Mouse (Mus musculus): ENCODE data around the gene Cd28.
A peak's percentile ranks its signal among the peaks of the same experiment; 100 is the strongest.

The Cd28 gene

DNA sequence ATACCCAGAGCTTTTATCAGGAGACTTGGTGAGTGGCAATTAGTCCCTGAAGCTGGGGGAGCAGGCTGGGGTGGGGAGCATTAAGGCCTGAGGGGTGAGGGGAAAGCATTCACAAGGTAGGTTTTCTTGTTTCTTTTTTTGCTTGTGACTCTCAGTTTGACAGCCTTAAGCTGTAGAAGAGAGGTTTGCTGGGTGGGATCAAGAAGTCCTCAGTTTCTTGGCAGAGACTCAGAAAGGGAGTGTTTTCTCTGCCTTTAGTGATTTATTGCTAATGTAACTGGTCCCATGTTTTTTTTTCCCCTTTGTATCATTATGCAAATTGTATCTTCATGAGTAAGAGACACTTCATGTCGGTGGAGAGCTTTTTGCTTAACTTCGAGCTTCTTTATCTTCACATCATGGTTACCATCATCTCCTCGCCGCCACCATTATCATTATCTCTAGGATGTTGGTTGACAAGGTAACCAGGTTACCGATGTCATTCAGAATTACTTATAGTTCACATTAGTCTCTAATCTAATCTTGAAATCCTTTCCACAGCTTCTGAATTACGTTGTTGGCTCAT lies 33.7 kb downstream of the Cd28 start:
- DNase-seq (ENCODE audit: low read depth, low spot score), result no peak

DNA sequence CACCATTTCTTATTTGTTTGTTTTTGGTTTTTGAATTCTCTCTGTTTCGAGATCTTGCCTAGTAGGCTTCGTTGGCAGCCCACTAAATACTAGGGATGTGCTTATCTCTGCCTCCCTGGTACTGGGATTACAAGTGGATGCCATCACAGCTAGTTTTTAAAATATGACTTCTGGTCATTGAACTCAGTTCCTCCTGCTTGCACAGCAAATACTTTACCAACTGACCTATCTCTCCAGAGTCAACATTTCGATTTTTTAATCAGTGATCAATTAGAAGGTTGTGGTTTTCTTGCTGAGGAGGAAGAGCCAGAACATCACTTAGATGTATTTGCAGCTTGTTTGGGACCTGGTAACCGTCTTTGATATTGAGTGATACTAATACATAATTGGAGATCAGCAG lies 34.4 kb downstream of the Cd28 start:
- DNase-seq (ENCODE audit: low read depth, low spot score), result no peak

DNA sequence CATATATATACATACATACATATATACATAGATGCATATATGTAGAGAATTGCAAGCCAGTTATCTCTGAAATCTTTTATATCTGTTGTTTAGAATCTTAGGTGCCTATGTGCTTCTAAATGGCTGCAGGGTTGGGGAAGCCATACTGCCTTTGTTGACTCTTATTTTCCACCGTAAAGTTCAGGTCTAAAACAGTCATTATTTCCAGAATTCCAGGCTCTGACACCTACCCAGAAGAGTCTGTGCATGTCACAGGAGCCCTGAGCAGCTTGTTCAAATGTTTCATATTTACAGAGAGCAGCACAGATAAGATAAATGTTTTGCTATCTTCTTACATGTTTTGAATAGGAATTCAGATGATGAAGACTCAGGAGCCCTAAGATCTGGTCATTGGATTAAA lies 36.4 kb downstream of the Cd28 start:
- DNase-seq (ENCODE audit: low read depth, low spot score), result no peak

DNA sequence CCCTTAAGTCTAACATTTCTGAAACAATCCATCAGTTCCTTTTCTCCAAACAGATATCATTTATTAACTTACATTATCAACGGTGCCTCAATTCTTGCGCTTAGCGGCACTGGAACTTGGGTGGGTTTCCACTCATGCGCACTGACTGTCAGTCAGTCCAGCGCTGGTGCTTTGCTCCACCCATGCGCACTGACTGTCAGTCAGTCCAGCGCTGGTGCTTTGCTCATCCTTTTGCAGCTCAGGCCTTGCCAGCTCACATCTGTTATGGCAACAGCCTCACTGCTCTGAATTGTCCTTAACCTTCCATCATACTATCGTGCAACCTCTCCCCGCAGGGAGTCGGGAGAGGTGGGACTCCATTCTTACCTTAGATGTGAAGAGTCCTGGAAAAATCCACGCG lies 37.4 kb downstream of the Cd28 start:
- DNase-seq (ENCODE audit: low read depth, low spot score), result no peak

DNA sequence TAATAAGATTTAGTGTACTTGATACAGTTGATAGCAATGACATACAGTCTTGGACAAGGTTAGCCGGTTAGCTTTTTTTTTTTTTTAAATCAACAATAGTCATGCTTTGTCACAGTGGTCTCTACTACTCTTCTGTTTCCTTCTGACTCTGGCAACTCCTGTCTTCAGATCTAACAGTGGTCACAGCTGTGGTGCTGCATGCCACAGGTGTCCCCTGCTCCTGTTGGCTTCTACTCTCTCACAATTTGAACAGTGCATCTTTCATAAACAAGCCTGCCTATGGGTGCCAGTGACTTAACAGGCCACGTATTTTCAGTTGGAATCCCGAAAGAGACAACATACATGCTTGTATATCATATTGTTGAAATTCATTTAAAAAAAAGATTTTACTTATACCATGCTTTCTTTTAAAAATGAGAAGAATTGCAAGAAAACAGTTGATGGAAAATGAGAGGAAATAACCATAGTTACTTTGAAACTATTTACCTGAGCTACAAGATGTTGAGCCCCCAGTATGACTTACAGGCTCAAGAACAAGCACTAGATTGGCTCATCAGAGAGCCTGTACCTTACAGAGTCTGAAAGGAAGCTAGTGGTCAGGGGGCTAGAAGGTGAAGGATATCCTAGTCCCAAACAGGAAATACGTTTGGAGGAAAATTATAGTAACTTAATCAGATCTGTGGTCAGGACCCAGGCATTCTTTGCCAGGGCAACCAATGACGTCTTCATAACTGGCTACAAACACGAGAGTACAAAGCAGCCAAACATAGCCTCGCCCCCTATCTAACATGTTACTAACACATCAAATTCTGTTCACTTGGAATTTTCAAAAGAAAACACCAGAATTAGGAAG lies 39.0 kb downstream of the Cd28 start:
- DNase-seq (ENCODE audit: low read depth, low spot score), result no peak

DNA sequence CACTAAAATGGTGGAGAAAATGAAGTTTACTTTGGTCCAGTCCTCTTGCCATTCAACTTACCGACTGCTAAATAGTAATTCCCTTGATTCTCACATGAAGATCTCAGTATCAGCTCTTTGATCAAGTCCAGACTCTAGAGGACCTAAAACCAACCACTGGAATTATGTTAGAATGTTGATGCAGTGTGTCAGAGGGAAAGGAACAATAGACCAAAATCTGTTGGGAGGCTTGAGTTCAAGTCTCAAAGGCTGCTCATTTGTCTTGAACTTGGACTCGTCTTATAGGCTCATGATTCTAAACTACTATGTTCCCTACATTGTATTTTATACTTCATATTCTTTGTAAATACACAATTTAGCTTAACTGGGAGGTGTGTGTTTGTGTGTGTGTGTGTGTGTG lies 41.0 kb downstream of the Cd28 start:
- DNase-seq (ENCODE audit: low read depth, low spot score), result no peak

DNA sequence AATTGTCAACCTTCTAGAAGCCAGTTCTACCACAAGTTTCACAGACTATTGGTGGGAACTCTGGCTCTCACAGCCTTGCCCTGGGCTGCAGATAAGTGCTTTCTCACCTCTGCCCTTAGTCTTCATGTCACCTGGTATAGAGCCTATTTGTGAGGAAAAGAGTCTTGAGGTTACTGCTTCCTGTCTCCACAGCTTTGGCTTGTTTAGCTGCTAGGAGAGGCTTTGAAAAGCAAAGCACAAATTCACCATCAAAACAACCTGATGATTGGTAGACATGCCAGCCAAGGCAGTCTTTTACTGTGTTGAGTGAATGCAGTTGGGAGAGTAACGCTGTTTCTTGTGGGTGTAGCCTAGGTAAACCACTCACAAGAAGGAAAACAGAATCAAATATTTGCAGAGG lies 41.6 kb downstream of the Cd28 start:
- no peak for DNase-seq (ENCODE audit: low read depth, low spot score)

DNA sequence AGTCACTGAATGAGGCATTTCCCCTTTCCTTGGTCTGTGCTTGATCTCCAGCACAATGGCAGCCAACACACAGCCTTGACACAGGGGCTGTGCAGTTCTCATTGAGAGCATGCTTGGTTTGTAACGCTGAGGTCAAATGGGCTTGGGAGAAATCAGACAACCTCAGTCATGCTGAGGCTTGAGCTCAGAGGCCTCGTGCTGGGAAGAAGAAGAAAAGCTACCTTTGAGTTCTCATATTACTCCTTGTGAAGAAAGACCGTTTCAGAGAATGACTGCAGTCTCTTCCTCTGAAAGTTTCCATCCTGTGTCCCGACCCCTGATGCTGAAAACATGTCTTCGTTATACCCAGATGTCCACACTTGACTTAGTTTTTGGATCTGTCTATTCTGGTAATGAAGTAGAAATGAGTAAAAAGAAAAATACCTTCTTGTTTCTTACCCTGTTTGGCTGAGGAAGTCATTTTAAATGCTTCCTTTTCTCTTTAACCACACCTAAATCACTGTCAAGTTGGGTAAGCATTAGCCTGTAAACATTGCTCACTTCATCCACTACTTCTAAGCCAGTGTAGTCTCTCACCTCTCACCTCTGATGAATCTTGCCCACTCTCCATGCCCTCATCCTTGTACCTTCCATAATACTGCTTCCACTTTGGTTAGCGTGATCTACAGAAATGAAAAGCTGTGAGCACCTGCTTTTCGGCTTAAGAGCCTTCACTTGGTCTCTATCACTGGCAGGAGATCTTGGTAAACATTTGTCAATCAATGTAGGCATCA lies 43.1 kb downstream of the Cd28 start:
- DNase-seq (ENCODE audit: low read depth, low spot score), result no peak

DNA sequence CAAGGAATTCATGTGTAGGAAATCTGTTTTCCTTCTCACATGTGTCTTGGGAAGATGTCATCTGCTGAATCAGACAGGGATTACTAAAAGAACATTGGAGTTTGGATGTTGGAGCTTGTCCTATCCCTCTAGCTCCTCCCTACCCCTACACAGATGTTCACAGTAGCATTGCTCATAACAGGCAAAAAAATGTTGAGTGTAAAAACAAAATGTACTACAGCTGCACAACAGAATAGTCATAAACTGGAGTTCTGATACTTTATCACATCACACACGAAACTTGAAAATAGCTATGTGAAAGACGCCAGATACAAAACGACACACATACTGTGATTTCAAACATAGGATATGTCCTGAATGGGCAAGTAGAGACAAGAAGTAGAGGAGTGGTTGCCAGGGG lies 43.9 kb downstream of the Cd28 start:
- DNase-seq (ENCODE audit: low read depth, low spot score), result no peak

DNA sequence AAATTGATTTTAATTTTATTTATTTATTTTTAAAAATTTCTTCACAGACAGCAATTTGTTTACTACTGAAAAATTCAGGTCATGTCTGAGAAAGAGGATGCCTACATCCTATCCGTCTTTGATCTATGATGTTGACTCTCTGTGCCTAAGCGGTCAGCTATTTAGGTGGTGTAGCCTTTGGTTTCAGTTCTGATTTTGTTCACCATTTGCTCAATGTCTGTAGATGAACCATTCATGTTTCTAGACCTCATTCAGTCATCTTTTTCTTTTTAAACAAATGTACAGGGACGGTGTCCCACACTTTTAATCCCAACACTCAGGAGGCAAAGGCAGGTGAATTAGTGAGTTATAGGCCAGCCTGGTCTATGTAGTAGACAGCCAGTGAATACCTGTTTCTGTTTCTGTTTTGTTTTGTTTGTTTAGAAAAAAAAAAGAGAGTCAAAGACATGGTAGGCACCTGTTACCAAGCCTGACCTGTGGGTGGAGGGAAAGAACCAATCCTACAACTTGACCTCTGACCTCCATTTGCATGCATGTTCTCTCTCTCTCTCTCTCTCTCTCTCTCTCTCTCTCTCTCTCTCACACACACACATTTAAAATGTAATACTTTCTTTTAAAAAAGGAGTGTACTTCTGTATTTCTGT lies 45.0 kb downstream of the Cd28 start:
- no peak for DNase-seq (ENCODE audit: low read depth, low spot score)

DNA sequence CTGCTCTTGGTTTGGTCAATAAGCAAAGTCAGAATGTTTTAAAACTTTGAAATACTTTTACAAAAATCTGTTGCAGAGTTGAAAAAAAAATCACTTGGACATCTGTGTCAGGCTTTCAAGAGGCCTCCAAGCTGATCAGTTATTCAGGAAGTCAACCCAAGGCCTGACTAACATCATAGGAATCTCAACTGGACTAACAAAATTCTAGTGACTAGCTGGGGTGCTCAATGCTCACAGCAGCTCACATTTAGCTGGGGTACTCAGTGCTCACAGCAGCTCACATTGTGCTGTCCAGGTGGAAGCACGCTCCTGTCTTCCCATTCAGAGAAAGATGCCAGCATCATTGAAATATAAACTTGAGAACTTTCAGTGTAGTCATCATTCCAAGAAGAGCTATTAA lies 45.9 kb downstream of the Cd28 start:
- no peak for DNase-seq (ENCODE audit: low read depth, low spot score)

DNA sequence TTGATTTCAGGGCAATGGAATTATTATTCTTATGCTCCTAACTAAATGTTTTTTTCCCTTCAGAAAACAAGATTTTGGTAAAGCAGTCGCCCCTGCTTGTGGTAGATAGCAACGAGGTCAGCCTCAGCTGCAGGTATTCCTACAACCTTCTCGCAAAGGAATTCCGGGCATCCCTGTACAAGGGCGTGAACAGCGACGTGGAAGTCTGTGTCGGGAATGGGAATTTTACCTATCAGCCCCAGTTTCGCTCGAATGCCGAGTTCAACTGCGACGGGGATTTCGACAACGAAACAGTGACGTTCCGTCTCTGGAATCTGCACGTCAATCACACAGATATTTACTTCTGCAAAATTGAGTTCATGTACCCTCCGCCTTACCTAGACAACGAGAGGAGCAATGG lies 46.3 kb downstream of the Cd28 start:
- DNase-seq (ENCODE audit: low read depth, low spot score), result no peak

DNA sequence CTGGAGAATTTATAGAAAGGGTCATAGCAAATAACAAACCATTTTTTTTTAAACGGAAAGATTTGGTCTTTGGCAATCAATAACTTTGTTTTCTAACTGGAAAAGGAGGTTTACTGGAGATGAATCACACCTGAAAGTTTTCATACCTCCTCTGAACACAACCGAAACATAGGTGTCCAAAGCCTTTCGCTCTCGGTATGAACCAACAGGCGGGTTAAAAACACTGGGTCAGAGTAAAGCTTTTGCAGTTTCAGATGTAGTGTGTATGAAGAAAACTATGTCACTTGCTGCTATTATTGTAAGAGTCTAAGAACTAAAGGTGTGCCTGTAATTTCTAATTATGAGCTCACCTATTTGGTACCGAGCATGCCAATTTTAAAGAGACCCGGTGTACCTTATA lies 55.2 kb downstream of the Cd28 start:
- no peak for DNase-seq (ENCODE audit: low read depth, low spot score)

DNA sequence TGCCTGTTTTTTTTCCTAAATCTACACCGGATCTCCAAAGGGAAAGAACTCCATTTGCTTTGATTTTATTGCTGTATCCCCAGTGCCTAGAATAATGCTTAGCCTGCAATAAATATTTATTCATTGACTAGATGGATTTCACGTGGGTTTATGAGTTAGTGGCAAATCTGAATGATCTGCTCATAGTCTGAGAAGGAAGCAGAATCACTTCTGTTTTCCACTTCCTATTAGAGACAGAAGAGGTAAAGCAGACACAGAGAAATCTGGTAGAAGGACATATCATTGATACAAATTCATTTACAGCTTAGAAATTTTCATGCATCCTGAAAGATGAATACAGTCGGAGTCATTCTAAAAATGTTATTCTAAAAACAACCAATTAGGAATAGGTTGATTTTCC lies 56.6 kb downstream of the Cd28 start:
- DNase-seq (ENCODE audit: low read depth, low spot score), result no peak

DNA sequence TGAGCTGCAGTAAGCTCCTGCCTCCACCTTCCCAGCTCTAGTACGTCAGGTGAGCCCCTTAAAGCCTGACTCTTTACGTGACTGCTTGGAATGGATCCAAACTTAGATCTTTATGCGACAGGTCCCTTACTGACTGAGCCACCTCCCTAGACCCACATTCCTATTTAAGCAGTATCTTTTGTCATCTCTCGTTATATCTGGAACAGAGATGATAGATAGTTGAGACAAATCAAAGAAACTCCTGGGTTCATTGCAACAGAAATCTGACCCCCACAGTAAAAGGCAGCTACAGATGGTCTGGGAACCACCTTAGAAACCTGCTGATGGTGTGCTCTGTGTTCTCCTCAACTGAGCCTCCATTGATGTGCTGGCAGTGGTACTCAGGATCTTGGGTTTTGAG lies 59.6 kb downstream of the Cd28 start:
- no peak for DNase-seq (ENCODE audit: low read depth, low spot score)

DNA sequence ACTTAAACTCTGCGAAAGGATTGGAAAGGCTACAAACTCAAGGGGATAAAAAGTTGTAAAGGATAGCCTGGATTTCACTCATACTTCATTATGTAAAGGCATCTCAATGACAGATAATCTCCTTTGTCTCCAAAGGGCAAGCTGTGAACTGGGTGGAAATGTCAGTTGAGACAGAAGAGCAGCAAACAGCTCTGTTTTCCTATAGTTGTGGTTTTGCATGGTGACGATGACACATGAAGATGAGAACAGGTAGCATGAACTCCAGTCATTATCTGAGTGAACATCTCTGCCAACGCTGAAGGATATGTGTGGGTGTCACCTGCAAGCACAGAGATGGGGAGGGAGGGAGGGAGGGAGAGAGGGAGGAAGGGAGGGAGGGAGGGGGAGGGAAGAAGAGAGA lies 60.3 kb downstream of the Cd28 start:
- no peak for DNase-seq (ENCODE audit: low read depth, low spot score)

DNA sequence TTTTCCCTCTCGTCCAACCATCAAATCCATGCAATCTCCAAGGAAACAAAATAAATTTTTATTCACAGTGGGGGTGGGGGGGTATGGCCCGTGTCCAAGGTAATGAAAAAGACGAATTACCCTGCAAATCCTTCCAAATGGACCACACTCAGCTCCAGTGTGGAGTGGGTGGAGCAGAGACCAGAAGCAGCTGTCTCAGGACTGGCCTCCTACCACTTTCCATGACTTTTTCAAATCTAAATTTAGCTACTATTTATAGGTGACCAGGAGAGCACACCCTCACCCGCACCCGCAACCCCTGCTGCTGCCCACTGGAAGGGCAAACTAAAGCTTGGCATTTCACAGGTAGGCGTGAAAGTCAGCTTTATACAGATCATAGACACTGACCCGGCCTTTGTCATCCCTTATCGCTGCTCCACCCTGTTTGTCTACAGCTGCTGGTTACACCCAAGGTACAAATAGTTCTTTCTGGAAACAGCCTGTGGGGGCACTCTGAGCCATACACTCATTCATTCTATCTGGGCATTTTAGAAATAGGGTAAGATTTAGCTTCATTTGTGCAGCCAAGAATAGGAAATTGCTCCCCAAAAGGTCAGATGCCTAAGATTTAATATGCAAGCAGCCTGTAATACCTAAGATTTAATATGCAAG lies 62.0 kb downstream of the Cd28 start:
- DNase-seq (ENCODE audit: low read depth, low spot score), result no peak

DNA sequence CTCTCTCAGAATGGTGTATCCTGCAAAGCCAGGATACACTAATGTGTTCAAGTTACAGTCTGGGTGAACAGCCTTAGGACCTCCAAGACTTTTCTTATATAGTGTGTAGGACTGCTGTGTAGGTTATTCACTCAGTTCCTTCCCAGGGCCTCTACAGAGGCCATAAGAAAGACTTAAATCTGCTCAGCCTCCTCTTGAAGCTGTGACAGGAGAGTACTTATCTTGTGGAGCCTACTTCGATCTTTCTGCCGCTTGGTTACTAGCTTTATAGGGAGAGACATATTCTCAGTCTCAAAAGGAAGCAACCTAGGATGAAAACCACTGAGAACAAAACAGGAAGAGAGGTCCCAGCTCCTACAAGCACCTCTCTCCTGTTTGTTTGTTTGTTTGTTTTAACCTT lies 62.6 kb downstream of the Cd28 start:
- DNase-seq (ENCODE audit: low read depth, low spot score), result no peak

DNA sequence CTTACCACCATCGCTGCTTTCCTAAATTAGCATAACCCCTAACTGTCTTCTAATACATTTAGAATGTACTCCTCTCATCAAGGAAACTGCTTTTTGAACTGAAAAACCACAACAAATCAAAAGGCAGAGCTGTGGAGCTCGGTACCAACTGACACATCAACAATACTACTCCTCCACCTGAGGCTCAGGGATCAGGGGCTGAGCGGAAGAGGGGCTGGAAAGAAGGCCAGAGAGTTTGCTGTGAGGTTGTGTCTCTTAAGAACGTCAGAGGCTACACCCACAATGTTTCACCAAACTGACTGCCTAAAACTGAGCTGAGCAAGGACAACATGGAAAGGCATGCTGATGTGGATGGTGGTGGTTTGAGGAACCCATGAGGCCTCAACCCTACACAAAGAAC lies 65.1 kb downstream of the Cd28 start:
- no peak for DNase-seq (ENCODE audit: low read depth, low spot score)

DNA sequence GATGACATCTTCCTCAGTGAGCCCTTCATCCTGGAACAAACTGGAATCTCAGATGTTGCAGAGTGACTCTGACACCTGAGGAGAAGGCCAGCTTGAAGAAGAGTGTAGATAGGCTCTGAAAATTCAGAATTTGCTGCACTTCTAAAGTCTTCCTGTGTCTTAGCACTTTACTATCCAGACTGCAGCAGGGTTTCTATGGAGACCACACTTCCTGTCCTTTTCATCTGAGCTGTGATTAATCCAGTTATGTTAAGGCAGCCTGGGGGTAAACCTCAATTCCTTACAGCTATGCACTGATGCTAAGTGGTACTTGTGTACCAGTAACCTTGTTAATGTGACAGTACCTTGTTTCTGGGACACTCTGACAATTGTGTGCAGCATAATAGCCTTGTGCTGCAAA lies 77.1 kb downstream of the Cd28 start:
- DNase-seq (ENCODE audit: low read depth, low spot score), result peak; percentile 4

DNA sequence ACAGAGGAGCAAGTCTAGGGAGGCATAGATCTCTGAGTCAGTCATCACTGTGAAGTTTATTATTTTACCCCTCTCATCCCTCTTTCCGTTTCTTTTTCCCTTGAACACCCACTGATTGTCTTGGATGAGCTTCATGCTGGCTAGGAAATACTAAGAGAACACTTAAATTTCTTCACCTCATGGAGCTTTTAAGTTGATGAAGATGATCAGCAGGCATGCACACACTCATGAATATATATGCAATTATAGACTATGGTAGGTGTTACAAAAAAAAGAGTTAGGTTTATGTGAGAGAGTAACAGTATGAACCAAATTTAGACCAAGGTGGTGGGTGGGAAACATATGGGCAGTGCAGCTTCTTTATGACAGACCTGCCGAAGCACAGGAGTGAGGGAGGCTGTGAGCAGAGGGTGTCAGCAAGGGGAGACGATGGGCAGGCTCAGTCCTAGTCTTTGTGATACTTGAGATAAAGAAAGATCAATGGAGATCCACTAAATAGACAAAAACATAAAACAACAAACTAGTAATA lies 79.1 kb downstream of the Cd28 start:
- DNase-seq (ENCODE audit: low read depth, low spot score), result no peak

All from forelimb bud, embryonic 11.5 days (tissue).